Mouse (Mus musculus): Measurements from ENCODE around the gene Gper1. TPM values are rescaled to one million over a fixed set of nuclear protein-coding genes. Genes with fewer than 3 reads are reported as not detected.
A peak's percentile ranks its signal among the peaks of the same experiment; 100 is the strongest.

Gene Gper1
- polyA plus RNA-seq, 1 experiment from 2014 or later = 2.9 TPM

DNA sequence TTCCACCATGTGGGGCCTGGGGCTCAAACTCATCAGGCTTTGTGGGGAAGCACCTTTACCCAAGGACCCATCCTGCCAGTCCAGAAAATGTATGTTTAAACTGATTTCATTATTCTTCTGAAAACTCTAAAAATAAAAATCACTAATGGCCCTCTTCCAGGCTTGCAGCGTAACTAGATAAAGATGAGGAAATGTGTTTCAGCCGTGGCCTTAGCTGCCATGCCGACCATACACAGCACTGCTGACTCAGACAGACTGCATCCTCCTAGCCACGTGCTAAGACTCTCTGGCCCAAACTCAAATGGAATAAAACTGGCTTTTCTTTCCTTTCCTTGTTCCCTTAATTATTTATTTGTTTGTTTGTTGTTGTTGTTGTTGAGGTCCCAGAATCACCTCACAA lies 41.9 kb downstream of the Gper1 start:
- Histone ChIP-seq H3K27ac (ENCODE audit: low read length) (no peak overlapping the region), H3K4me1 (ENCODE audit: control insufficient read depth, insufficient read depth, low read length) (0 out of 2 replicates have a peak, but pooled peaks cover 2% of the 10 kb centered on the region), H3K27me3 (ENCODE audit: control insufficient read depth, insufficient read depth, low read length) (no peaks in the 10 kb centered on the region), H3K4me3 (replicated peaks; ENCODE audit: low read length) (no peak overlapping the region), H3K4me2 (ENCODE audit: low read depth, low read length) (no peak overlapping the region), H3K9me3 (replicated peaks; ENCODE audit: control insufficient read depth, low read length) (no peaks in the 10 kb centered on the region), H3K9ac (ENCODE audit: low read length) (no peak overlapping the region), H3K36me3 (ENCODE audit: control insufficient read depth, insufficient read depth, low read length) (no peaks in the 10 kb centered on the region)
- 58% methylated on average over 4 of the region's 4 CpGs for WGBS
- no peak for ATAC-seq (ENCODE audit: insufficient read depth, low FRiP score)

- H3K27ac ChIP-seq (ENCODE audit: low read length) = no peak overlapping the region
- 71% methylated on average over 2 of the region's 2 CpGs for WGBS
- H3K36me3 ChIP-seq (ENCODE audit: control insufficient read depth, insufficient read depth, low read length) = no peaks in the 10 kb centered on the region
- no peak for ATAC-seq (ENCODE audit: insufficient read depth, low FRiP score)
- no peak overlapping the region for H3K4me3 ChIP-seq (replicated peaks; ENCODE audit: low read length)
- no peak overlapping the region for H3K4me2 ChIP-seq (ENCODE audit: low read depth, low read length)
- H3K9me3 ChIP-seq (replicated peaks; ENCODE audit: control insufficient read depth, low read length) = no peaks in the 10 kb centered on the region
- no peaks in the 10 kb centered on the region for H3K4me1 ChIP-seq (ENCODE audit: control insufficient read depth, insufficient read depth, low read length)
- H3K27me3 ChIP-seq (ENCODE audit: control insufficient read depth, insufficient read depth, low read length) = no peaks in the 10 kb centered on the region
- H3K9ac ChIP-seq (ENCODE audit: low read length) = no peak overlapping the region
Measured at GRCm38 (mm10) chr5:139466373-139466772, 43.4 kb downstream of the Gper1 start.

DNA sequence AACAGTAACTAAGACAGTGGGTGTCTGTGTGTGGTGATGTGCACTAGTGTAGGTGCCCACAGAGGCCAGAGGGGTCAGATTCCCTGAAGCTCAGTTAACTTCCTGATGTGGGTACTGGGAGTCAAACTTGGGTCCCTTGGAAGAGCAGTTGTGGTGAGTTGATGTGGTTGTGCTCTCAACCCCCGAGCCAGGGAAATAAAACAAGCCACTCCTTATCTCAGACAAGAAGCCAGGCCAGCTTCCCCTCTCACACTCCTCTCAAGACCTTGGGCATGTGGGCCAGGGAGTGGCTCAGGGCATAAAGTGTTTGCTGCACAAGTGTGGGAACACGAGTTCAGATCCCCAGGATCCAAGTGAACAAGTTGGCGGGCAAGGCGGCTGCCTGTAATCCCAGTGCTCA lies 43.9 kb downstream of the Gper1 start:
- Histone ChIP-seq H3K4me2 (ENCODE audit: low read depth, low read length) (no peak overlapping the region), H3K4me1 (ENCODE audit: control insufficient read depth, insufficient read depth, low read length) (no peaks in the 10 kb centered on the region), H3K9me3 (replicated peaks; ENCODE audit: control insufficient read depth, low read length) (no peaks in the 10 kb centered on the region), H3K4me3 (replicated peaks; ENCODE audit: low read length) (no peak overlapping the region), H3K27me3 (ENCODE audit: control insufficient read depth, insufficient read depth, low read length) (no peaks in the 10 kb centered on the region), H3K36me3 (ENCODE audit: control insufficient read depth, insufficient read depth, low read length) (peaks cover under 1% of the 10 kb centered on the region; the same call in 1 of the 2 replicates), H3K9ac (ENCODE audit: low read length) (no peak overlapping the region), H3K27ac (ENCODE audit: low read length) (no peak overlapping the region)
- whole genome bisulfite sequencing = 68% methylated on average over 4 of the region's 4 CpGs
- ATAC-seq (ENCODE audit: insufficient read depth, low FRiP score) = no peak

- H3K27me3 ChIP-seq (ENCODE audit: control insufficient read depth, insufficient read depth, low read length) = no peaks in the 10 kb centered on the region
- no peak overlapping the region for H3K4me3 ChIP-seq (replicated peaks; ENCODE audit: low read length)
- peak; percentile 44 for ATAC-seq (ENCODE audit: insufficient read depth, low FRiP score)
- peaks cover 8% of the 10 kb centered on the region; the same call in 1 of the 2 replicates for H3K36me3 ChIP-seq (ENCODE audit: control insufficient read depth, insufficient read depth, low read length)
- H3K9me3 ChIP-seq (replicated peaks; ENCODE audit: control insufficient read depth, low read length) = no peaks in the 10 kb centered on the region
- WGBS = 54% methylated on average over 5 of the region's 5 CpGs
- H3K9ac ChIP-seq (ENCODE audit: low read length) = no peak overlapping the region
- H3K4me1 ChIP-seq (ENCODE audit: control insufficient read depth, insufficient read depth, low read length) = no peaks in the 10 kb centered on the region
- no peak overlapping the region for H3K27ac ChIP-seq (ENCODE audit: low read length)
- H3K4me2 ChIP-seq (ENCODE audit: low read depth, low read length) = no peak overlapping the region
Measured at GRCm38 (mm10) chr5:139467998-139468397, 45.0 kb downstream of the Gper1 start.

- ATAC-seq (ENCODE audit: insufficient read depth, low FRiP score) = no peak
Measured at GRCm38 (mm10) chr5:139474741-139475140, 51.8 kb downstream of the Gper1 start.

More at GRCm38 (mm10) chr5:139474741-139475140, 51.8 kb downstream of the Gper1 start:
- Histone ChIP-seq H3K4me1 (ENCODE audit: control insufficient read depth, insufficient read depth, low read length) (no peaks in the 10 kb centered on the region), H3K9me3 (replicated peaks; ENCODE audit: control insufficient read depth, low read length) (no peaks in the 10 kb centered on the region), H3K27me3 (ENCODE audit: control insufficient read depth, insufficient read depth, low read length) (no peaks in the 10 kb centered on the region), H3K9ac (ENCODE audit: low read length) (no peak overlapping the region), H3K4me3 (replicated peaks; ENCODE audit: low read length) (no peak overlapping the region), H3K36me3 (ENCODE audit: control insufficient read depth, insufficient read depth, low read length) (peaks cover 11% of the 10 kb centered on the region; the same call in 1 of the 2 replicates), H3K27ac (ENCODE audit: low read length) (no peak overlapping the region), H3K4me2 (ENCODE audit: low read depth, low read length) (no peak overlapping the region)
- WGBS = 90% methylated on average over 9 of the region's 9 CpGs

Other genes starting within 250 kb of the Gper1 start
- gene Sun1, start 222.5 kb upstream of the Gper1 start, polyA plus RNA-seq (2015; fragmentation: Nextera tagmentation; extraction: Ambion mirVana) = 56.2 and 58.3 TPM in 2 replicates
- gene Get4, start 170.8 kb upstream of the Gper1 start, polyA plus RNA-seq (2015; fragmentation: Nextera tagmentation; extraction: Ambion mirVana) = 136 and 142 TPM in 2 replicates
- gene Adap1, start 97.5 kb upstream of the Gper1 start, polyA plus RNA-seq (2015; fragmentation: Nextera tagmentation; extraction: Ambion mirVana) = 2.4 and 2.6 TPM in 2 replicates
- 107 and 114 TPM in 2 replicates for gene Cox19, start 71.7 kb upstream of the Gper1 start, polyA plus RNA-seq (2015; fragmentation: Nextera tagmentation; extraction: Ambion mirVana)
- gene Cyp2w1, start 70.5 kb upstream of the Gper1 start, polyA plus RNA-seq (2015; fragmentation: Nextera tagmentation; extraction: Ambion mirVana) = 11.4 and 11.5 TPM in 2 replicates
- 3.1 and 4.2 TPM in 2 replicates for gene Gpr146, start 45.5 kb upstream of the Gper1 start, polyA plus RNA-seq (2015; fragmentation: Nextera tagmentation; extraction: Ambion mirVana)
- gene C130050O18Rik, start 17.9 kb upstream of the Gper1 start, polyA plus RNA-seq (2015; fragmentation: Nextera tagmentation; extraction: Ambion mirVana) = 0.80 and 1.2 TPM in 2 replicates
- gene 3110082I17Rik, start 37.4 kb downstream of the Gper1 start, polyA plus RNA-seq (2015; fragmentation: Nextera tagmentation; extraction: Ambion mirVana) = 35.2 and 35.7 TPM in 2 replicates
- gene Zfand2a, start 61.4 kb downstream of the Gper1 start, polyA plus RNA-seq (2015; fragmentation: Nextera tagmentation; extraction: Ambion mirVana) = 7.1 and 8.2 TPM in 2 replicates
- not detected in 2 replicates for gene Uncx, start 120.3 kb downstream of the Gper1 start, polyA plus RNA-seq (2015; fragmentation: Nextera tagmentation; extraction: Ambion mirVana)

All from stomach, embryonic 16.5 days (tissue).